Mouse (Mus musculus) T-helper 1 cell (primary cell): ENCODE data around the gene Sfxn5.

Experiments
- in situ Hi-C: fragments of 300-600 bp; cut with MboI, MseI; formaldehyde crosslinking; loops from one replicate; pipeline ENCODE4 v1.15.1; 2025; ENCODE audit warnings: high pct_unique_total_duplicates

The Sfxn5 gene

DNA sequence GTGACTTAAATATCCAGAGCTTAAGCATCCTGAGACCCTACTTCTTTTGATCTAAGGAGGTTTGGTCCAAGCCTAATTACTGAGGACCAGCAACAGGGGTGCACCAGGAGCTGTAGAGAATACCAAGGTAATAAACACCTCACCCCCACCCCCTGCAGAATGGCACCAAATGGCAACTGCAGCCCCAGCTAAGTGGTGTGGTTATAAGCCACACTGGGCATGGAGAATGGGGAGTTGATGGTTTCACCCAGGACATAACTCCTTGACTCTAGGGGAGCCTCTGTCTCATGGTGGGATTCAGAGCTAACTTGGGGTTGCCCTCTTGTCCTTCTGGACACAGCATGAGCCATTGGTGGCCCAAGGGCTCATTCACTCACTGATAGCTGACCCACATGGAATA is 1.0 kb upstream of the Sfxn5 start:
- in situ Hi-C loops, result no loop called here

- in situ Hi-C loops, result no loop called here
Measured at GRCm38 (mm10) chr6:85333732-85334131, 510 bp upstream of the Sfxn5 start.

GRCm38 (mm10) chr6:85332351-85332999 is 747 bp downstream of the Sfxn5 start:
- in situ Hi-C loops, result no loop called here

- in situ Hi-C loops, result no loop called here
Measured at GRCm38 (mm10) chr6:85331736-85332135, 1.5 kb downstream of the Sfxn5 start.

GRCm38 (mm10) chr6:85331221-85331735 is 1.9 kb downstream of the Sfxn5 start:
- in situ Hi-C loops, result no loop called here

DNA sequence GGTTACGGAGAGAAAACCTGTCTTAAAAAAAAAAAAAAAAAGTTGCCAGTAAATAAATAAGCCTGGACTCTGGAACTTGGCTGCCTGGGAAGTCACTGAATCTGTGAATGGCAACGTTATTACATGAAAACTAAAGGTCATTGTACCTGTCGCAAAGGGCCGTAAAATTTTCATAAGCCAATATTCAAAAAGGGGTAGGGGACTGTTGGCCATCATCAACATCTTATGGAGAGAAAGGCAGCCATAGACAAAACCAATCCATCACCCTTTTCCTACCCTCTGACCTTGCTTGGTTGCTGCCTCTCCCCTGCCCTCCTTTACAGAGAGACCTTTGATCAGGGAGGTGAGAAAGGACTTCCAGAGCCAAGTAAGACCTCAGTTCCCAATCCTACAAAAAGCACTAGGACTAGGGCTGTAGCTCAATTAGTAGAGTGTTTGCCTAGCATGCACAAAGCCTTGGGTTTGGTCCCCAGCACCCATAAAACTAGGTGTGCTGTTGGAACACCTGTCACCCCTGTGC is 3.5 kb downstream of the Sfxn5 start:
- in situ Hi-C loops, result no loop called here

GRCm38 (mm10) chr6:85326564-85326963 is 6.7 kb downstream of the Sfxn5 start:
- in situ Hi-C loops, result no loop called here

DNA sequence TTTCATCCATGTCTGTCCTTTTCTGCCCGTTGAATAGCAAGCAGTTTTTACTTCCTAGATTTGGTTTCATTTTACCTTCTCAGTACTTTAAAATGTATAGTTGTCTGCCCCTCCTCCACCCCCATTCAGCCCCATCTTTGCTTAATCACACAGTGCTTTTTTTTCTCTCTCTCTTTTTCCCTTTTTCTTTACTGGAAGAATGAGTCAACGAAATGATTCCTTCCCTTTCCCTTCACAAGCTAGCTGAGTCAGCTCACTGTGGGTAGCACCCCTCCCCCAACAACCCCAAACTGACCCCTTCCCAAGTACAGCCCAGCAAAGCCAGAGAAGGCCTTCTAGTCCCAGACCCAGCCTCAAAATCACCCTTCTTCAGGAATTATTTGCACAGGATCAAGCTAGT is 8.1 kb downstream of the Sfxn5 start:
- in situ Hi-C loops, result no loop called here

- in situ Hi-C loops, result no loop called here
Measured at GRCm38 (mm10) chr6:85320445-85320866, 12.8 kb downstream of the Sfxn5 start.

- in situ Hi-C loops, result no loop called here
Measured at GRCm38 (mm10) chr6:85316211-85316610, 17.0 kb downstream of the Sfxn5 start.

GRCm38 (mm10) chr6:85314064-85314798 is 19.0 kb downstream of the Sfxn5 start:
- in situ Hi-C loops, result no loop called here

DNA sequence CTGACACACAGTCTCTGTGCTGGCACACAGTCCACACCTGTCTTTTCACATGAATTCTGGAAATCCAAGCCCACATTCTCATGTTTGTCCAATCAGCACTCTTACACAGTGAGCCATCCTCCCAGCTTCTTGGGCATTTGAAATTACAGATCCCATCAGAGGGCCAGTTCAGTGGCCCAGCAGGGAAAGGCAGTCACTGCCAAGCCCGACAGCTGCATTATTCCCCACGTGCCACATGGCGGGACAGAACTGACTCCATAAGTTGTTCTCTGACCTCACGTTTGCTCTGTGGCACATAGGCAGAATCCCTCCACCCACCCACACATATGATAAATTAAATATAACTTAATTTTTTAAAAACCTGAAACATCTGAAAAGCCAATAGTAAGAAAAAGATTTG is 25.3 kb downstream of the Sfxn5 start:
- in situ Hi-C loops, result no loop called here

DNA sequence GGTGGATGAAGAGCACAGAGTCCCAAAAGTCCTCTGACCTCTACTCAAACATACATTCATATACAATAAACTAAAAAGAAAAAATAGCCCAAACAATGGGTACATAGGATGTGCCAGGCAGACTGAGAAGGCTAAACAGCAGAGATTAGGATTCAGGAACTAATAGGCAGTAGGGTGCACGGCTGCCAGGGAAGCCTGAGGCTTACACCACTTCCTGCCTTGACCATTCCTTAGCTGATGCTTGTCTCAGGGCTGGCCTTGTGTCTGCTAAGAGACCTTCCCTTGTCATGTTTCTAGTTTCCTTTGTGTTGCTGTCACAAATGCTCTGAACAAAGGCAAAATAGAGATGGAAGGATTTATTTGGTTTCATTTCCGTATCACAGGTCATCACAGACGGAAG is 26.8 kb downstream of the Sfxn5 start:
- in situ Hi-C loops, result no loop called here

DNA sequence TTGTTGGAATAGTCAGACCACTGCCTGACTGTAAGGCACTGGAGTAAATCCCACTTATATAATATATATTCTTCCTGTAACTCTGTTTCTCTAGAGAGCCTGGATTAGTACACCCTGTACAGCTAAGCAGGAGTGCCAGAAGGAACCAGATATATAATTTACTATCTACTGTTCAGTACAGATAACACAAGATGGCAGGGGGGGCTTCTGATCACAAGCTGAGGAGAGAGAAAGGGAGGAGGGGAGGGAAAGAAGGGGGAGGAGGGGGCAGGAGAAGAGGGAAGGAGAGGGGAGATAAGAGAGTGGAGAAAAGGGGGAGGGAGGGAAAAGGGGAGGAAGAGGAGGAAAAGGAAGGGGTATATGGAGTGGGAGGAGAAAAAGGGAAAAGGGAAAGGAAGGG is 27.4 kb downstream of the Sfxn5 start:
- in situ Hi-C loops, result no loop called here

DNA sequence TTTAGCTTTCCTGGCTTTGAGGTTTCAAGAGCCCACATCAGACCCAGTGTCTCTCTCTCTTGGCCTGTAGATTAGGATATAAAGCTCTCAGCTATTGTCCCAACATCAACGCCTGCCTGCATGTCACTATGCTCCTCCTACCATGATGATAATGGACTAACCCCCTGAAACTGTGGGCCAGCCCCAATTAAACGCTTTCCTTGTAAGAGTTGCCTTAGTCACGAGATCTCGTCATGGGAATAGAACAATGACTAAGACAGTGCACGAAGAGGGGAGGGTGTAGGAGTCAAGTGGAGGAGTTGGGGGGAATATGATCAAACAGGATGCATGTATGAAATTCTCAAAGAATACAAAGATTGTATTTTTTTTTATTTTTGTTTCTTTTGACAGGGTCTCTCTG is 28.3 kb downstream of the Sfxn5 start:
- in situ Hi-C loops, result no loop called here

GRCm38 (mm10) chr6:85302326-85303055 is 30.7 kb downstream of the Sfxn5 start:
- in situ Hi-C loops, result no loop called here

DNA sequence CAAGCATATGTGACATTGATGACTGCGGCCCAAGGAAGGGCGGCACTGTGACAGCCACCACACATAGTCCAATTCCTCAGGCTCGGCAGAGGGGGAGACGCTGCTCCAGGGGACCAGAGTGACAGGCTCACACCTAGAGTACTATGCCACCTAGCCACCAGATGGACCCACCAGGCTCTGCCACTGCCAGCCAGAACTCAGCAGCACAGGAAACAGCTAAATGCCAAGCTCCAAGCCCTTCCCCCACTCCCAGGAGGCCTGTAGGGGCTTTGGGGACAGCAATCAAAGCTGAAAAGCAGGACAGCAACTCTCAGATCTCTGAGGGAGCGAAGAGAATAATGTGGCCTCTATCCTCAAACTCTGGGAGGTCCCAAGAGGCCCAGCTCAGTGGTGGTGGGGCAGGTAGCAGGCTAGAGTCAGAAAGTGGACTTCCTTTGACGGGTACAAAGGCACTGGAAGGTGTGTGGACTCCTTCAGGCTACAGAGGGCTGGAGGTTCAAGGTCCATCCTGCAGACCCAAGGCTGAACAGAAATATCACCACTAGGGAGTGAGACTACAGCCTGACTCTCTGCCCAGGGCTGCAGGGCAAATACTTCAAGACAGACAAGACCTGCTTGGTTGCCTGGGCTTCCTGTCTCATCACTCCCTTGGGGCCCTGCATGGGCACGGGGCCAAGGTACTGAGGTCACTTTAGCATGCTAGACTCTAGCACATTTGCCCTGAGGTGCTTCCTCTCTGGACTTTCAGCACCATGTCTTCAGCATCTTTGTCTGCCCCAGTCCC is 37.6 kb downstream of the Sfxn5 start:
- in situ Hi-C loops, result loop anchor here (10.0 kb wide), 1 partner anchor 1141 kb away; no protein-coding TSS in a partner anchor

- in situ Hi-C loops, result loop anchor here (10.0 kb wide), 1 partner anchor 1139 kb away; no protein-coding TSS in a partner anchor
Measured at GRCm38 (mm10) chr6:85294004-85294379, 39.2 kb downstream of the Sfxn5 start.

GRCm38 (mm10) chr6:85293255-85294003 is 39.8 kb downstream of the Sfxn5 start:
- in situ Hi-C loops, result loop anchor here (10.0 kb wide), 1 partner anchor 1139 kb away; no protein-coding TSS in a partner anchor
